Mouse (Mus musculus) kidney, adult 9 months (tissue): ENCODE data around the gene Slc4a1ap.
"Not testable (repeated sequence)": the region's sequence is repeated elsewhere in the genome, so short reads cannot be mapped to it uniquely, and the experiment has no call there.

Experiments used
- DNase-seq: peaks from one replicate; pipeline ENCODE4 v3.0.0; 2022

The Slc4a1ap gene

GRCm38 (mm10) chr5:31567951-31568657 lies 41.3 kb downstream of the Slc4a1ap start:
- DNase-seq: no peak

GRCm38 (mm10) chr5:31571023-31571608 lies 44.3 kb downstream of the Slc4a1ap start:
- DNase-seq: peak; percentile 75

GRCm38 (mm10) chr5:31573722-31574121 lies 46.9 kb downstream of the Slc4a1ap start:
- DNase-seq: no peak

- DNase-seq: no peak
Observed at GRCm38 (mm10) chr5:31576539-31576975, 49.8 kb downstream of the Slc4a1ap start.

- no peak for DNase-seq
Observed at GRCm38 (mm10) chr5:31581263-31581662, 54.5 kb downstream of the Slc4a1ap start.

- DNase-seq: no peak
Observed at GRCm38 (mm10) chr5:31581932-31582331, 55.1 kb downstream of the Slc4a1ap start.

- peak; percentile 92 for DNase-seq
Observed at GRCm38 (mm10) chr5:31583261-31583660, 56.5 kb downstream of the Slc4a1ap start.

GRCm38 (mm10) chr5:31585526-31585925 lies 58.7 kb downstream of the Slc4a1ap start:
- DNase-seq: peak; percentile 53

GRCm38 (mm10) chr5:31588016-31588415 lies 61.2 kb downstream of the Slc4a1ap start:
- DNase-seq: no peak

- not testable (repeated sequence) for DNase-seq
Observed at GRCm38 (mm10) chr5:31588672-31589071, 61.9 kb downstream of the Slc4a1ap start.

GRCm38 (mm10) chr5:31589711-31590319 lies 63.0 kb downstream of the Slc4a1ap start:
- no peak for DNase-seq

GRCm38 (mm10) chr5:31591122-31591521 lies 64.3 kb downstream of the Slc4a1ap start:
- no peak for DNase-seq

GRCm38 (mm10) chr5:31595868-31596267 lies 69.1 kb downstream of the Slc4a1ap start:
- DNase-seq: no peak

- DNase-seq: peak; percentile 29
Observed at GRCm38 (mm10) chr5:31596481-31597429, 70.0 kb downstream of the Slc4a1ap start, which contains the start of gene Mrpl33. Mrpl33 (plus strand) TSS chr5:31596935.

GRCm38 (mm10) chr5:31597430-31597944 lies 70.7 kb downstream of the Slc4a1ap start:
- DNase-seq: no peak

GRCm38 (mm10) chr5:31598121-31598520 lies 71.3 kb downstream of the Slc4a1ap start:
- DNase-seq: no peak

- peak; percentile 27 for DNase-seq
Observed at GRCm38 (mm10) chr5:31598579-31598978, 71.8 kb downstream of the Slc4a1ap start.

GRCm38 (mm10) chr5:31599161-31599560 lies 72.4 kb downstream of the Slc4a1ap start:
- no peak for DNase-seq

- DNase-seq: no peak
Observed at GRCm38 (mm10) chr5:31601162-31601722, 74.4 kb downstream of the Slc4a1ap start.

- DNase-seq: no peak
Observed at GRCm38 (mm10) chr5:31602377-31602776, 75.6 kb downstream of the Slc4a1ap start.

- no peak for DNase-seq
Observed at GRCm38 (mm10) chr5:31603766-31604165, 77.0 kb downstream of the Slc4a1ap start.

GRCm38 (mm10) chr5:31606151-31606550 lies 79.4 kb downstream of the Slc4a1ap start:
- no peak for DNase-seq
